In genomic region chr16:32130190-32130826, GRCm38 (mm10) we compare ENCODE assay signal across 8 mouse cellular contexts. TPM values are rescaled to one million over a fixed set of nuclear protein-coding genes. Genes with fewer than 3 reads are reported as not detected.
DNase-seq lines count a peak whose midpoint lies in the region; ATAC-seq and TF ChIP-seq lines count a peak whose summit lies in the region.
"Had no signal": no experiment of that assay in that cellular context is flagged by ENCODE, and none has a peak within 500 bp of the region (broad histone marks: within the 10 kb centered on the region; RNA-seq: fewer than 3 reads in every experiment).

No protein-coding gene starts in this region.

- DNase-seq in MEL (ENCODE audit: low read depth, low spot score) = peak; percentile 94
- DNase-seq in lung, embryonic 14.5 days = peak; percentile 59
- DNase-seq in stomach, postnatal 0 days (ENCODE audit: low spot score) = peak; percentile 33
- no peak for DNase-seq in layer of hippocampus, adult 11-12 months (ENCODE audit: low spot score)
- DNase-seq in gastrocnemius, adult 8-10 months (ENCODE audit: low spot score in 2 of 2) = no peak

- 52% methylated on average over 16 of the region's 16 CpGs for WGBS in intestine, postnatal 0 days
- 51% methylated on average over 16 of the region's 16 CpGs for WGBS in lung, embryonic 14.5 days
- WGBS in stomach, postnatal 0 days = 52% methylated on average over 16 of the region's 16 CpGs

- H3K9ac ChIP-seq in MEL (ENCODE audit: control insufficient read depth, low read depth, low read length, poor library complexity, severe bottlenecking) = peak overlapping the region; percentile 75
- H3K9ac ChIP-seq in intestine, postnatal 0 days (ENCODE audit: low read depth, low read length) = no peak overlapping the region
- no peak overlapping the region; the same call in 1 of the 2 replicates for H3K9ac ChIP-seq in lung, embryonic 14.5 days
- no peak overlapping the region for H3K9ac ChIP-seq in stomach, postnatal 0 days (ENCODE audit: low read length)
- H3K9ac ChIP-seq: hindbrain, embryonic 15.5 days had no signal

- H3K79me2 ChIP-seq in MEL (ENCODE audit: control insufficient read depth, insufficient read depth, low read length, poor library complexity) = no peaks in the 10 kb centered on the region; the same call in 1 of the 2 replicates

- peak overlapping the region; percentile 48 for H3K4me2 ChIP-seq in intestine, postnatal 0 days (replicated peaks; ENCODE audit: low read depth)
- H3K4me2 ChIP-seq in lung, embryonic 14.5 days = peak overlapping the region; percentile 51
- H3K4me2 ChIP-seq in stomach, postnatal 0 days (replicated peaks; ENCODE audit: low read depth) = peak overlapping the region; percentile 35
- H3K4me2 ChIP-seq: hindbrain, embryonic 15.5 days had no signal

- H3K27ac ChIP-seq in MEL (ENCODE audit: control insufficient read depth, low read depth, low read length) = peak overlapping the region; percentile 76
- H3K27ac ChIP-seq in intestine, postnatal 0 days (ENCODE audit: low read depth, low read length) = no peak overlapping the region
- peak overlapping the region; percentile 76 for H3K27ac ChIP-seq in lung, embryonic 14.5 days (ENCODE audit: low read depth)
- H3K27ac ChIP-seq in stomach, postnatal 0 days (replicated peaks) = 0 out of 2 replicates have a peak overlapping the region, but pooled peaks have one; percentile 4
- H3K27ac ChIP-seq: hindbrain, embryonic 15.5 days had no signal

- no peak for TF ChIP-seq CTCF in MEL (IDR thresholded peaks at IDR 0.05 in 2 of 3, conservative IDR thresholded peaks at IDR 0.05 in 1 of 3; ENCODE audit: control insufficient read depth in 1 of 3, insufficient read depth in 1 of 3, low read depth in 2 of 3, low read length in 3 of 3, poor library complexity in 1 of 3, severe bottlenecking in 1 of 3)
- TF ChIP-seq CTCF in intestine, postnatal 0 days (IDR thresholded peaks at IDR 0.05; ENCODE audit: low read depth) = no peak
- TF ChIP-seq CTCF in lung, embryonic 14.5 days (IDR thresholded peaks at IDR 0.05; ENCODE audit: low read depth) = no peak
- no peak for TF ChIP-seq CTCF in stomach, postnatal 0 days (IDR thresholded peaks at IDR 0.05; ENCODE audit: low read depth)

- ATAC-seq in common myeloid progenitor, adult 5-6 weeks (replicated peaks; ENCODE audit: low read depth, poor library complexity, severe bottlenecking) = peak; percentile 94
- ATAC-seq in intestine, postnatal 0 days = peak; percentile 45
- peak; percentile 56; the same call in 1 of the 2 replicates for ATAC-seq in lung, embryonic 14.5 days (ENCODE audit: insufficient read depth)
- ATAC-seq in stomach, postnatal 0 days (ENCODE audit: low FRiP score, low TSS enrichment) = peak; percentile 78

- no peaks in the 10 kb centered on the region for H3K27me3 ChIP-seq in MEL (ENCODE audit: control insufficient read depth in 1 of 2, insufficient read depth in 2 of 2, low read length in 2 of 2)
- H3K27me3 ChIP-seq in intestine, postnatal 0 days (replicated peaks; ENCODE audit: control insufficient read depth, insufficient read depth, low read length) = no peaks in the 10 kb centered on the region
- H3K27me3 ChIP-seq in lung, embryonic 14.5 days (ENCODE audit: insufficient read depth, low read length) = no peaks in the 10 kb centered on the region
- no peaks in the 10 kb centered on the region for H3K27me3 ChIP-seq in stomach, postnatal 0 days (ENCODE audit: control insufficient read depth, insufficient read depth, low read length)
- H3K27me3 ChIP-seq: hindbrain, embryonic 15.5 days had no signal

- TF ChIP-seq POLR2A in MEL (IDR thresholded peaks at IDR 0.05; ENCODE audit: control insufficient read depth in 1 of 2, insufficient read depth in 1 of 2, low read depth in 1 of 2, low read length in 2 of 2, poor library complexity in 1 of 2) = peak; percentile 19 to 85; a peak in 2 of 4 replicates

- peaks cover 0 to 11% of the 10 kb centered on the region in 2 experiments; a peak in 2 of 4 replicates for H3K36me3 ChIP-seq in MEL (ENCODE audit: control insufficient read depth in 1 of 2, insufficient read depth in 2 of 2, low read length in 2 of 2)
- H3K36me3 ChIP-seq in intestine, postnatal 0 days (ENCODE audit: control insufficient read depth, insufficient read depth) = no peaks in the 10 kb centered on the region
- H3K36me3 ChIP-seq in lung, embryonic 14.5 days (ENCODE audit: insufficient read depth) = no peaks in the 10 kb centered on the region
- H3K36me3 ChIP-seq in stomach, postnatal 0 days (ENCODE audit: control insufficient read depth, insufficient read depth, low read length) = no peaks in the 10 kb centered on the region
- H3K36me3 ChIP-seq: hindbrain, embryonic 15.5 days had no signal

- H3K4me1 ChIP-seq in MEL (ENCODE audit: control insufficient read depth in 1 of 2, insufficient read depth in 2 of 2, low read length in 2 of 2) = peaks cover 0 to 9% of the 10 kb centered on the region in 2 experiments; a peak in 2 of 4 replicates
- H3K4me1 ChIP-seq in intestine, postnatal 0 days (replicated peaks; ENCODE audit: control insufficient read depth, insufficient read depth, low read length) = no peaks in the 10 kb centered on the region
- H3K4me1 ChIP-seq in lung, embryonic 14.5 days (ENCODE audit: insufficient read depth) = no peaks in the 10 kb centered on the region
- H3K4me1 ChIP-seq in stomach, postnatal 0 days (replicated peaks; ENCODE audit: control insufficient read depth, insufficient read depth) = no peaks in the 10 kb centered on the region
- H3K4me1 ChIP-seq: hindbrain, embryonic 15.5 days had no signal

- peak overlapping the region; percentile 47 to 66 for H3K4me3 ChIP-seq in MEL (ENCODE audit: control insufficient read depth in 1 of 2, insufficient read depth in 1 of 2, low read depth in 2 of 2, low read length in 2 of 2)
- H3K4me3 ChIP-seq in intestine, postnatal 0 days (ENCODE audit: low read depth, low read length) = no peak overlapping the region; the same call in 1 of the 2 replicates
- H3K4me3 ChIP-seq in lung, embryonic 14.5 days (ENCODE audit: low read depth, low read length) = peak overlapping the region; percentile 22
- H3K4me3 ChIP-seq in stomach, postnatal 0 days (ENCODE audit: low read depth, low read length) = peak overlapping the region; percentile 28
- H3K4me3 ChIP-seq: hindbrain, embryonic 15.5 days had no signal

- no peaks in the 10 kb centered on the region for H3K9me3 ChIP-seq in MEL (replicated peaks; ENCODE audit: insufficient read depth, low read length)
- no peaks in the 10 kb centered on the region for H3K9me3 ChIP-seq in intestine, postnatal 0 days (ENCODE audit: control insufficient read depth)
- no peaks in the 10 kb centered on the region for H3K9me3 ChIP-seq in lung, embryonic 14.5 days (ENCODE audit: low read depth, low read length)
- H3K9me3 ChIP-seq in stomach, postnatal 0 days (ENCODE audit: control insufficient read depth, low read length) = no peaks in the 10 kb centered on the region
- H3K9me3 ChIP-seq: hindbrain, embryonic 15.5 days had no signal

- peak in 1 of 2 experiments; percentile 59; a peak in 2 of 4 replicates for TF ChIP-seq EP300 in MEL (IDR thresholded peaks at IDR 0.05; ENCODE audit: low read depth in 1 of 2, low read length in 2 of 2)
- no peak for TF ChIP-seq EP300 in stomach, postnatal 0 days (optimal IDR thresholded peaks at IDR 0.05)

- no peak for TF ChIP-seq RAD21 in MEL (IDR thresholded peaks at IDR 0.05; ENCODE audit: low read depth, low read length)

RNA-seq across cellular contexts. Expression of gene Cep19, which starts 30.7 kb away (rescaled TPM):
- 7.1 and 7.3 TPM in 2 replicates for total RNA-seq in MEL (2012; rRNA removed)
- polyA plus RNA-seq in MEL (2012; ENCODE audit: insufficient read depth in 1 of 2, insufficient read length in 2 of 2, low read depth in 1 of 2, low replicate concordance in 2 of 2, missing spikeins in 1 of 2) = 1 to 10 TPM in 1 of 2 experiments, not detected in 1; 8.7 TPM
- 22.2 and 28.6 TPM in 2 replicates for total RNA-seq in common myeloid progenitor, adult 5-6 weeks (2017)
- polyA plus RNA-seq in intestine, postnatal 0 days (2015; fragmentation: Nextera tagmentation; extraction: Ambion mirVana) = 22.3 and 23.0 TPM in 2 replicates
- polyA plus RNA-seq in lung, embryonic 14.5 days (2014; fragmentation: Nextera tagmentation; extraction: Ambion mirVana) = 29.0 and 33.9 TPM in 2 replicates
- 19.0 and 19.1 TPM in 2 replicates for polyA plus RNA-seq in stomach, postnatal 0 days (2015; fragmentation: Nextera tagmentation; extraction: Ambion mirVana)
- 10 to 100 TPM in 2 of 4 experiments, 1 to 10 TPM in 2; 9.5 to 11.1 (median 10.2) TPM for total RNA-seq in gastrocnemius, adult 8-10 months (2022)

RNA-seq across cellular contexts. Expression of gene Pigx, which starts 30.8 kb away (rescaled TPM):
- 22.3 and 24.0 TPM in 2 replicates for total RNA-seq in MEL (2012; rRNA removed)
- 10 to 100 TPM in 1 of 2 experiments, not detected in 1; 29.5 TPM for polyA plus RNA-seq in MEL (2012; ENCODE audit: insufficient read depth in 1 of 2, insufficient read length in 2 of 2, low read depth in 1 of 2, low replicate concordance in 2 of 2, missing spikeins in 1 of 2)
- 52.3 and 61.7 TPM in 2 replicates for total RNA-seq in common myeloid progenitor, adult 5-6 weeks (2017)
- polyA plus RNA-seq in intestine, postnatal 0 days (2015; fragmentation: Nextera tagmentation; extraction: Ambion mirVana) = 68.1 and 71.6 TPM in 2 replicates
- 105 and 111 TPM in 2 replicates for polyA plus RNA-seq in lung, embryonic 14.5 days (2014; fragmentation: Nextera tagmentation; extraction: Ambion mirVana)
- 69.8 and 71.8 TPM in 2 replicates for polyA plus RNA-seq in stomach, postnatal 0 days (2015; fragmentation: Nextera tagmentation; extraction: Ambion mirVana)
- 10 to 100 TPM; 11.3 to 17.4 (median 11.7) TPM for total RNA-seq in gastrocnemius, adult 8-10 months (2022)

RNA-seq across cellular contexts. Expression of gene Nrros, which starts 35.1 kb away (rescaled TPM):
- total RNA-seq in MEL (2012; rRNA removed) = 56.1 and 59.8 TPM in 2 replicates
- polyA plus RNA-seq in MEL (2012; ENCODE audit: insufficient read depth in 1 of 2, insufficient read length in 2 of 2, low read depth in 1 of 2, low replicate concordance in 2 of 2, missing spikeins in 1 of 2) = 10 to 100 TPM in 1 of 2 experiments, not detected in 1; 55.9 TPM
- 84.7 and 98.7 TPM in 2 replicates for total RNA-seq in common myeloid progenitor, adult 5-6 weeks (2017)
- polyA plus RNA-seq in intestine, postnatal 0 days (2015; fragmentation: Nextera tagmentation; extraction: Ambion mirVana) = 4.7 and 4.8 TPM in 2 replicates
- 37.6 and 42.6 TPM in 2 replicates for polyA plus RNA-seq in lung, embryonic 14.5 days (2014; fragmentation: Nextera tagmentation; extraction: Ambion mirVana)
- 8.2 TPM in 2 replicates for polyA plus RNA-seq in stomach, postnatal 0 days (2015; fragmentation: Nextera tagmentation; extraction: Ambion mirVana)
- 1 to 10 TPM in 2 of 4 experiments, under 1 TPM in 2; 0.56 to 1.7 (median 1.2) TPM for total RNA-seq in gastrocnemius, adult 8-10 months (2022)

RNA-seq across cellular contexts. Expression of gene Bex6, which starts 49.3 kb away (rescaled TPM):
- total RNA-seq in MEL (2012; rRNA removed) = not detected in 2 replicates
- polyA plus RNA-seq in MEL (2012; ENCODE audit: insufficient read depth in 1 of 2, insufficient read length in 2 of 2, low read depth in 1 of 2, low replicate concordance in 2 of 2, missing spikeins in 1 of 2) = not detected
- total RNA-seq in common myeloid progenitor, adult 5-6 weeks (2017) = 95.7 and 103 TPM in 2 replicates
- polyA plus RNA-seq in intestine, postnatal 0 days (2015; fragmentation: Nextera tagmentation; extraction: Ambion mirVana) = 0.13 TPM in 1 of 2 replicates, not detected in the other
- not detected in 2 replicates for polyA plus RNA-seq in lung, embryonic 14.5 days (2014; fragmentation: Nextera tagmentation; extraction: Ambion mirVana)
- not detected in 2 replicates for polyA plus RNA-seq in stomach, postnatal 0 days (2015; fragmentation: Nextera tagmentation; extraction: Ambion mirVana)
- not detected for total RNA-seq in gastrocnemius, adult 8-10 months (2022)
- polyA plus RNA-seq: hindbrain, embryonic 15.5 days had no signal

RNA-seq across cellular contexts. Expression of gene Pak2, which starts 51.2 kb away (rescaled TPM):
- total RNA-seq in MEL (2012; rRNA removed) = 23.0 and 23.4 TPM in 2 replicates
- 10 to 100 TPM; 34.1 to 67.2 TPM for polyA plus RNA-seq in MEL (2012; ENCODE audit: insufficient read depth in 1 of 2, insufficient read length in 2 of 2, low read depth in 1 of 2, low replicate concordance in 2 of 2, missing spikeins in 1 of 2)
- 52.7 and 64.7 TPM in 2 replicates for total RNA-seq in common myeloid progenitor, adult 5-6 weeks (2017)
- polyA plus RNA-seq in intestine, postnatal 0 days (2015; fragmentation: Nextera tagmentation; extraction: Ambion mirVana) = 23.4 and 25.6 TPM in 2 replicates
- polyA plus RNA-seq in lung, embryonic 14.5 days (2014; fragmentation: Nextera tagmentation; extraction: Ambion mirVana) = 38.2 and 39.8 TPM in 2 replicates
- 22.2 and 23.6 TPM in 2 replicates for polyA plus RNA-seq in stomach, postnatal 0 days (2015; fragmentation: Nextera tagmentation; extraction: Ambion mirVana)
- total RNA-seq in gastrocnemius, adult 8-10 months (2022) = 10 to 100 TPM; 11.8 to 14.2 (median 13.3) TPM

Comparison
In these comparisons a context has a peak if more than half of its experiments do, and no peak if none do; other contexts are left out.
1. DNase-seq: peak in MEL (single experiment), lung, embryonic 14.5 days (single experiment) and stomach, postnatal 0 days (single experiment); none in layer of hippocampus, adult 11-12 months (single experiment) and gastrocnemius, adult 8-10 months (0 of 2).
2. Peak in every context shown above with its lines, with median percentiles within 50 percentile points of each other: ATAC-seq and H3K4me2 ChIP-seq.